Mouse (Mus musculus) right cerebral cortex, adult 18-20 months (tissue): ENCODE measurements around the gene Samt4.
"Not testable (repeated sequence)": the region's sequence is repeated elsewhere in the genome, so short reads cannot be mapped to it uniquely, and the experiment has no call there.

Source experiments
- DNase-seq: peaks from one replicate; pipeline ENCODE4 v3.0.0; 2022; ENCODE audit warnings: mixed read lengths

The Samt4 gene

GRCm38 (mm10) chrX:154481702-154482101, at the start of gene Samt4:
TSS of gene Samt4 (plus strand) at chrX:154482002.
- no peak for DNase-seq

- not testable (repeated sequence) for DNase-seq
Observed at GRCm38 (mm10) chrX:154443696-154444095, 38.1 kb upstream of the Samt4 start.

- not testable (repeated sequence) for DNase-seq
Observed at GRCm38 (mm10) chrX:154468386-154468785, 13.4 kb upstream of the Samt4 start.
